Mouse (Mus musculus) neutrophil, adult 5-6 weeks (primary cell): Measurements from ENCODE around the gene Stoml3. TPM values are rescaled to one million over a fixed set of nuclear protein-coding genes. Genes with fewer than 3 reads are reported as not detected.

ENCODE experiments used
- total RNA-seq: library from RNA; stranded (forward); fragments of 200-1000 nt; gene quantifications from 2 replicates; pipeline ENCODE4 v1.2.3, GENCODE M21; 2017

Stoml3 gene
- total RNA-seq, 1 experiment from 2014 or later = 0.58 TPM

Other genes with a start within 250 kb of the Stoml3 start
- 13.4 and 18.9 TPM in 2 replicates for gene Nhlrc3, start 25.3 kb upstream of the Stoml3 start, total RNA-seq
- 12.6 and 15.2 TPM in 2 replicates for gene Proser1, start 25.0 kb upstream of the Stoml3 start, total RNA-seq
- gene Frem2, start 168.7 kb downstream of the Stoml3 start, total RNA-seq = not detected in 2 replicates